In the genomic region with DNA sequence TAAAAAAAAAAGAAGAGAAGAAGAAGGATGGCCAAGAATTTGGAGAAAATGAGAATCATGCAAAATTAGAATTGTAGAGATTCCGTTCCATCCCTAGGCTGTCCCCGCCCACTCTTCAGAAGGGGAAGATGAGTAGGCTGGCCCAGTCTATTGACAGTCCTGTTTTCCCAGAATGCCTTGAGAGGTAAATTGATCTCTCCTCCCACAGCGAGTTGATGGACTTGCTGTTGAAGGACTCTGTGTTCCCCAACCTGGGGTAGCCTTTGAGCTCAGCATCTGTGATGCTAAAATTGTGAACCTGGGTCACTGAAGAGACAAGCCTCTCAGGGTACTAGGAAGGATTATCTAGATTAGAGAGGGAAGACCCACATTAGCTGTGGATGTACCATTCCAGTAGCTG, we compare ENCODE assay signal across 24 mouse cellular contexts. TPM values are rescaled to one million over a fixed set of nuclear protein-coding genes. Genes with fewer than 3 reads are reported as not detected.
"Had no signal": no experiment of that assay in that cellular context is flagged by ENCODE, and none has a peak within 500 bp of the region (broad histone marks: within the 10 kb centered on the region; RNA-seq: fewer than 3 reads in every experiment).

No protein-coding gene starts in this region.

- H3K27me3 ChIP-seq: neural tube, embryonic 13.5 days; neural tube, embryonic 15.5 days; stomach, embryonic 15.5 days had no signal

- H3K4me3 ChIP-seq: neural tube, embryonic 13.5 days; neural tube, embryonic 15.5 days; stomach, embryonic 15.5 days had no signal

- H3K36me3 ChIP-seq: neural tube, embryonic 13.5 days; neural tube, embryonic 15.5 days; stomach, embryonic 15.5 days had no signal

- H3K9ac ChIP-seq: neural tube, embryonic 13.5 days; neural tube, embryonic 15.5 days; stomach, embryonic 15.5 days had no signal

- H3K9me3 ChIP-seq: neural tube, embryonic 13.5 days; neural tube, embryonic 15.5 days; stomach, embryonic 15.5 days had no signal

- H3K4me1 ChIP-seq: neural tube, embryonic 15.5 days; stomach, embryonic 15.5 days had no signal

- H3K4me2 ChIP-seq: neural tube, embryonic 13.5 days; neural tube, embryonic 15.5 days; stomach, embryonic 15.5 days had no signal

- H3K27ac ChIP-seq: neural tube, embryonic 13.5 days; neural tube, embryonic 15.5 days; stomach, embryonic 15.5 days; stomach, postnatal 0 days had no signal

- DNase-seq: retina, postnatal 1 day; right cerebral cortex, adult 18-20 months; right cerebral cortex, postnatal 14 days; right cerebral cortex, postnatal 25 days; right cerebral cortex, postnatal 4 days; spleen, adult 18-20 months; thymus, adult 18-20 months; thymus, adult 2 months; thymus, postnatal 14 days; thymus, postnatal 25 days; thymus, postnatal 36 days; thymus, postnatal 4 days had no signal

RNA-seq across cellular contexts. Expression of a gene that starts 1.9 kb away (rescaled TPM):
- total RNA-seq: neutrophil, adult 5-6 weeks had no signal

RNA-seq across cellular contexts. Expression of a gene that starts 17.6 kb away (rescaled TPM):
- total RNA-seq: neutrophil, adult 5-6 weeks had no signal
- polyA plus RNA-seq: neural tube, embryonic 14.5 days; neural tube, embryonic 15.5 days; small intestine, adult 2 months; spleen, adult 2 months; stomach, embryonic 14.5 days; testis, adult 2 months; thymus, postnatal 0 days; urinary bladder, adult 2 months had no signal

RNA-seq across cellular contexts. Expression of a gene that starts 39.2 kb away (rescaled TPM):
- total RNA-seq: neutrophil, adult 5-6 weeks had no signal
- polyA plus RNA-seq: neural tube, embryonic 13.5 days; small intestine, adult 2 months had no signal
